Mouse (Mus musculus): ENCODE results near the gene Amigo2.

DNA sequence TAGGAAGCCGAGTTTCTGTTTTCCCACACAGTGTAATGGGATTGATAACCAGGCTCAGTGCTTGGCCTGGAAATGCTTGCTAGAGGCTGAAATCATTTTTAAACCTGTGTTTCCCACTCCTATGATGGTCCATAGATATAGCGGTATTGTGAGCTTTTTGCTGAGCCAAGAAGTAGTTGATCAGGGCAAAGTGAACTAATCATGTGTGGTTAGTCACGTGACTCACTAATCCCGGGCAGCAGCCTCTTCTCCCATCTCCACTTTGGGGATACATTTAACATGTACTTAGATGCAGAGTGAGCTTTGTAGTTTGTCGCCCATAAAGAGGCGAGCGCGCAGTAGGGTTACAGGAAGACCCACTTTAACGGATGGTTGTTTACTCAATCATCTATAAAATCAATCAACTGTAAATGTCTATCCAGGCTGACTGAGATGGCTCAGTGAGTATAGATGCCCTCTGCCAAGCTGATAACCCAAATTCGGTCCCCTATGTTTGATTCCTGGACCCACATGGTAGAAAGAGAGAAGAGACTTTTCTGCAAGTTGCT, 38.7 kb upstream of the Amigo2 start:
- TF ChIP-seq CTCF (conservative IDR thresholded peaks at IDR 0.05; ENCODE audit: low read length) (no peak), POU5F1 (IDR thresholded peaks at IDR 0.05; ENCODE audit: borderline replicate concordance, low read length) (no peak), NANOG (IDR thresholded peaks at IDR 0.05; ENCODE audit: borderline replicate concordance, low read length) (no peak)

Measured in E14TG2a.4 (cell line).